Mouse (Mus musculus) neural tube, embryonic 10.5 days (tissue): Measurements from ENCODE around the gene Ttc16.

Experiments
- DNase-seq: peaks from one replicate; pipeline ENCODE4 v3.0.0-alpha.2; 2017; ENCODE audit warnings: low spot score; ENCODE audit errors: extremely low spot score

Gene Ttc16

GRCm38 (mm10) chr2:32779714-32780113, 4.3 kb upstream of the Ttc16 start:
- no peak for DNase-seq

DNA sequence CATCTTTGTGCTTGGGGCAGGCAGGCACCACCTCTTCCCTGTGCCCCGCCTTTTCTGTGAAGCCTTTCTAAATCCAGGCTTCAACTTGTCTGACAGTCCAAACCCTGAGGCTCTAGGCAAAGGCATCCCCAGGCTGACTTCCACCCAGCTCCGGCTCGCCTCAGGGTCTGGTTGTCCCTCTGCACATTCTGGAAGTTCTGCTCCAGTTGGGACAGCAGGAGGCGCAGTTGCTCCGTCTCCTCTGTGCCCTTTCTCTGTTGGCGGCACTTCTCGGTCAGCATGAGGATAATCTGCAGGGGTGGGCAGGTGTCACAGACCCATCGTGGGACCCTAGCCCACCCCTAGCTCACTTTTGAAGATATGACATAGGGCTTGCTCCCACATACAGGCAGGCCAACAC, 3.7 kb upstream of the Ttc16 start:
- peak; percentile 59 for DNase-seq

- DNase-seq = no peak
Observed at GRCm38 (mm10) chr2:32778081-32778480, 2.6 kb upstream of the Ttc16 start.

GRCm38 (mm10) chr2:32776192-32776591, 759 bp upstream of the Ttc16 start:
- DNase-seq = no peak

GRCm38 (mm10) chr2:32772626-32773279, 2.7 kb downstream of the Ttc16 start:
- no peak for DNase-seq

GRCm38 (mm10) chr2:32771886-32772285, 3.5 kb downstream of the Ttc16 start:
- DNase-seq = no peak

- no peak for DNase-seq
Observed at GRCm38 (mm10) chr2:32769327-32770085, 5.9 kb downstream of the Ttc16 start.

GRCm38 (mm10) chr2:32768661-32769285, 6.7 kb downstream of the Ttc16 start:
- DNase-seq = no peak

- no peak for DNase-seq
Observed at GRCm38 (mm10) chr2:32767241-32767640, 8.2 kb downstream of the Ttc16 start.

GRCm38 (mm10) chr2:32763353-32763752, 12.1 kb downstream of the Ttc16 start:
- no peak for DNase-seq

DNA sequence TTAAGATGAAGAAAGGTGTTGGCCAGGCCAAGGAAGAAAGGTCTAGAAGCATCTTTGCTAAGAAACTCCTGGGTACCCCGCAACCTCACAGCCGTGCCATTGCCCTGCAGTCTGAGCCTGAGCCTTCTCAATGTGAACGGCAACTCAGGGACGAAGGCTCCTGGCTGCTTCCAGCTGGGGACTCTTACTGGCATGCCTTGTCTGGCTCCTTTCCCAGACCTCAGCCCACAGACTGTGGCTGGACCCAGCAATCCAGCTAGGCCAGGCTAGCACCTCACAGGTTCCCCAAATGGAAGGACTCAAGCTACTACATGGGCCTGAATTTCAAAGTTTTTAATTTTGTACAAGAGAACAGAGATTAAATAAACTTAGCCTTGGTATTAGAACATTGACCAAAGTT, 13.6 kb downstream of the Ttc16 start:
- no peak for DNase-seq

DNA sequence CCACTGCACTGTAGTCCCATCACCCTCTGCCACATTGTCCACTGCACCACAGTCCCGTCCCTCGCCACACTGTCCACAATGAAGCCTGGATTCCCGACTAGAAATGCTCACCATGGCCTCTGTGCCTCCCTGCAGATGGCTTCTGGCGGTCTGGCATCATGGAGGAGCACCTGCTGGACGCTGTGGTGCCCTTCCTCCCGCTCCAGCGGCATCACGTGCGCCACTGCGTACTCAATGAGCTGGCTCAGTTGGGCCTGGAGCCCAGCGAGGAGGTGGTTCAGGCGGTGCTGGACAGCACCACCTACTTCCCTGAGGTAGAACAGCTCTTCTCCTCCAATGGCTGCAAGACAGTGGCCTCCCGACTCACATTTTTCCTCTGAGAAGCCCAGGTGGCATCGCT, 14.1 kb downstream of the Ttc16 start:
- no peak for DNase-seq

- no peak for DNase-seq
Observed at GRCm38 (mm10) chr2:32759001-32759400, 16.4 kb downstream of the Ttc16 start.

- DNase-seq = no peak
Observed at GRCm38 (mm10) chr2:32758503-32758902, 16.9 kb downstream of the Ttc16 start.

DNA sequence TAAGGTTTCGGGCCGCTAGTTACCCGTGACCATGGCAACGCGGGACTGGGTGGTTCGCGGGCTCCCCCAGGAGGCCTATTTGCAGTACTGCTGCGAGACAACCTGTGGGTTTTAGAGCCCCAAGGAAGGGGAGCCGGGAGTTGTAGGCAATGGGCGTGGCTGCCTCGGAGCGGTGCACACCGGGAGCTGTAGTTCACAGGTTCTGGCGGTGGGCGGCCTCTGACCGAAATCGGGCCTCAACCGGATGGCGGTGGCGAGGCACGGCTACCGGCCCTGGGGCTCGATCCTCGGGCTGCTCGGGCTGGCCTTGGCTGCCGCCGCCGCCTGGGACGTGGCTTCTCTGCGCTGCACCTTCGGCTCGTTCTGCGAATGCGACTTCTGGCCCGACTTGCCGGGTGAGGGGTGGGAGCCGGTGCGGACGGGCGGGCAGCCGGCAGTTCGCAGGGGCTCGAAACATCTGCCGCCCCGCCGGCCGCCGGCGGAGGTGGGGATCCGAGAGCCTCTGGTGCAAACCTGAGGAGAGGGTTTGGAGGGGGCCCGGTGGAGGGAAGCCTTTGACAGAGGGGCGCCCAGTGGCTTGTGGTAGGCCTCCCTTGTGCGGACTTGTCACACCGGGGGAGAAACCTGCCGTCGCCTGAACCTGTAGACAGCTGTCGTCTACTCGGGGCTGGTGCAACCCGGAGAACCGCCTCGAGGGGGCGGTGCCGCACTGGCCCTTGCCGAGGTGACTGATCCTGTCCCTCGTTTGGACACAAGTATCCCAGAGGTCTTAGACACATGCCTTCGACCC, 18.2 kb downstream of the Ttc16 start, which contains the start of gene Tor2a:
Tor2a (plus strand) TSS at position 179 of the 790 bp plus-strand sequence.
- DNase-seq = peak; percentile 97

- DNase-seq = no peak
Observed at GRCm38 (mm10) chr2:32756674-32757055, 18.8 kb downstream of the Ttc16 start.

- no peak for DNase-seq
Observed at GRCm38 (mm10) chr2:32752181-32752580, 23.3 kb downstream of the Ttc16 start.

- DNase-seq = no peak
Observed at GRCm38 (mm10) chr2:32751665-32752033, 23.8 kb downstream of the Ttc16 start.

GRCm38 (mm10) chr2:32750887-32751664, 24.4 kb downstream of the Ttc16 start:
- peak; percentile 86 for DNase-seq

DNA sequence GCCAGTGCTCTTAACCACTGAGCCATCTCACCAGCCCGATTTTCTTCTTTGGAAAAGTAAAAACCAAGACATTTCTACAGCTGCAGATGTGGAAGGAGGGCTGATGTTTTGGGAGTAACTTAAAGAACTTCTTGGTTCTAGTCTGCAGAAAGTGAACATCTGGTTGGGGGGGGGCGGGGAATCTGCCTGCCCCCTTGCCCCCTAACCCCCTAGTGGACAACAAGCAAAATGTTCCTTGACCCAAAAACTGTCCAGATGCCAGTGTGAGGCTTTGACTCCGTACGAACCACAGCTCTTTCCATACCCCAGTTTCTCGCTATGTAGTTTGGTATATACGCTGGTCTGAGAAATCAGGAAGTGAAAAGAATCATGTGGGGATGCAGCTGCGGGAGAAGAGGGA, 25.2 kb downstream of the Ttc16 start:
- DNase-seq = no peak

DNA sequence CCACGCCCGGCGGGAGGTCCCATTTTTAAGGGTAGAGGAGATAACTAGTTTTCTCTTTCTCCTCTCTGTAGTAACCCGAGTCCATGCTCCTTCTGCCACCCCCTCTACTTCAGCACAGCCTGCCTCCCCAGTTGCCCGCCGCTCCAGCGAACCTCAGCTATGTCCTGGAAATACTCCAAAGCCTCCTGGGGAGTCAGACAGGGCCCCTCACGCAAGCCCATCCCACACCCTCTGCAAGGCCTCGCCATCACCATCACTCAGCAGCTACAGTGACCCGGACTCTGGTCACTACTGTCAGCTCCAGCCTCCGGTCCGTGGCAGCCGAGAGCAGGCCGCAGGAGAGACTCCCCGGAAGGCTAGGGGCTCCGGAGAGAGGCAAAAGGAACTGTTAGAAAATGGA, 26.4 kb downstream of the Ttc16 start:
- no peak for DNase-seq
